Mouse (Mus musculus) kidney, embryonic 15.5 days (tissue): ENCODE measurements around the gene Fat3. TPM values are rescaled to one million over a fixed set of nuclear protein-coding genes. Genes with fewer than 3 reads are reported as not detected.

Source experiments
- ATAC-seq: fragments of 200-750 bp; cut with Nextera tagmentation; replicated peaks from 2 replicates; pipeline ENCODE4 v1.8.0; 2017; ENCODE audit warnings: moderate TSS enrichment; ENCODE audit not compliant: low FRiP score
- H3K27ac ChIP-seq: fragments of 300-500 bp; sonication (generic); 2 replicates; pipeline ENCODE4 v1.5.1; 2015; ENCODE audit warnings: mild to moderate bottlenecking, inconsistent platforms
- H3K27me3 ChIP-seq: fragments of 300-500 bp; sonication (generic); 2 replicates; pipeline ENCODE4 v1.6.1; 2015; ENCODE audit warnings: inconsistent platforms
- H3K36me3 ChIP-seq: fragments of 300-500 bp; sonication (generic); 2 replicates; pipeline ENCODE4 v1.6.1; 2015; ENCODE audit warnings: inconsistent platforms
- H3K4me1 ChIP-seq: fragments of 300-500 bp; sonication (generic); 2 replicates; pipeline ENCODE4 v1.6.1; 2015; ENCODE audit warnings: inconsistent platforms
- H3K4me2 ChIP-seq: fragments of 300-500 bp; sonication (generic); 2 replicates; pipeline ENCODE4 v1.6.1; 2015; ENCODE audit warnings: moderate library complexity, mild to moderate bottlenecking, inconsistent platforms
- H3K4me3 ChIP-seq: fragments of 300-500 bp; sonication (generic); replicated peaks from 2 replicates; pipeline ENCODE4 v1.5.1; 2015; ENCODE audit warnings: mild to moderate bottlenecking, inconsistent platforms
- H3K9ac ChIP-seq: fragments of 300-500 bp; sonication (generic); 2 replicates; pipeline ENCODE4 v1.6.1; 2015; ENCODE audit warnings: mild to moderate bottlenecking, inconsistent platforms
- H3K9me3 ChIP-seq: fragments of 300-500 bp; sonication (generic); replicated peaks from 2 replicates; pipeline ENCODE4 v1.6.1; 2016; ENCODE audit warnings: inconsistent platforms
- WGBS: fragments of 180-500 bp; shearing (Covaris S2); methylation state at CpG from one replicate; pipeline ENCODE4 v1.1.7; 2015; ENCODE audit warnings: mixed read lengths; 5-methylcytosine and 5-hydroxymethylcytosine counted together
- polyA plus RNA-seq: library from polyadenylated mRNA; unstranded; fragments of >200 nt; fragmentation: Nextera tagmentation; extraction: Ambion mirVana; gene quantifications from 2 replicates; pipeline ENCODE4 v1.2.1, GENCODE M21; 2015

Fat3 gene
- polyA plus RNA-seq, 1 experiment from 2014 or later: 3.3 TPM

DNA sequence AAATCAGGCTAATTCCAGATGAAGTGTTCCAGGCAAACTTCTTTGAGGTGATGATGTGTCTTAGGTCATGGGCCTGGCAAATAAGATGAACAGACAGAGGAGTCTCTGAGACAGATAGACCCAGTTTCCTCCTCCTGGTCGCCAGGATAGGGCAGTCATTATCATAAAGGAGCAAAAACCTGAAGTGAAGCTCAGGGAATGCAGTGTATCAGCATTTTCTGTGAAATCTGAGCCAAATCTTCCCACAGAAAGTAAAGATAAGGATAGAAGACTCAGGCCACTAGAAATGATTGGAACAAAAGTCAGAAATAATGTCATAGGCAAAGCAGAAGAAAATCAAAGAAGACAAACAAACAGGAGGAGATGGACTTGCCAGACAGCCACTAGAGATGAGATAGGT lies 287.8 kb downstream of the Fat3 start:
- no peak overlapping the region for H3K4me2 ChIP-seq
- no peaks in the 10 kb centered on the region for H3K9me3 ChIP-seq
- no peaks in the 10 kb centered on the region for H3K36me3 ChIP-seq
- no peak overlapping the region for H3K9ac ChIP-seq
- H3K27ac ChIP-seq: no peak overlapping the region
- H3K4me1 ChIP-seq: peaks cover 27% of the 10 kb centered on the region
- ATAC-seq: no peak
- H3K4me3 ChIP-seq: no peak overlapping the region
- 48% methylated on average over 1 of the region's 1 CpGs for WGBS
- no peaks in the 10 kb centered on the region for H3K27me3 ChIP-seq

DNA sequence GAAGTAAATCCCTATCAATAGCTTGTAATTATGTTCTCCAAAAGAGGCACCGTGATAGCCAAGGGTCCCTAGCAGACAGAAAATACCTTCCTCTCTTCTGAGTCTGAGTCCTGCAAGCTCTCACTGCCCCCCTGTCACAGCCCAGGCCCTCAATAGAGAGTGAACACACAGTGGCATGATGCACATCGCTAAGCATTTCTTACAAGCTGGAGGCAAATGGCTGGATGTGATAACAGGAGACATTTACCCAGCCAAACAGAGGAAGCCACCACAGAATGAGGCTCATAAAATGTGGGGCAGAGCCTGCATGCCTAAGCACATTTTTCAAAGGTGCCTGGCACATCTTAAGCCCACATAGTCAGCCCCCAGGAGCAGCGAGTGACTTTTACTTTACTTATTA lies 288.5 kb downstream of the Fat3 start:
- Histone ChIP-seq H3K9me3 (no peaks in the 10 kb centered on the region), H3K27ac (no peak overlapping the region), H3K4me3 (no peak overlapping the region), H3K36me3 (no peaks in the 10 kb centered on the region), H3K4me1 (peaks cover 27% of the 10 kb centered on the region), H3K9ac (no peak overlapping the region), H3K4me2 (no peak overlapping the region), H3K27me3 (no peaks in the 10 kb centered on the region)
- WGBS: 55% methylated on average over 3 of the region's 3 CpGs
- no peak for ATAC-seq

DNA sequence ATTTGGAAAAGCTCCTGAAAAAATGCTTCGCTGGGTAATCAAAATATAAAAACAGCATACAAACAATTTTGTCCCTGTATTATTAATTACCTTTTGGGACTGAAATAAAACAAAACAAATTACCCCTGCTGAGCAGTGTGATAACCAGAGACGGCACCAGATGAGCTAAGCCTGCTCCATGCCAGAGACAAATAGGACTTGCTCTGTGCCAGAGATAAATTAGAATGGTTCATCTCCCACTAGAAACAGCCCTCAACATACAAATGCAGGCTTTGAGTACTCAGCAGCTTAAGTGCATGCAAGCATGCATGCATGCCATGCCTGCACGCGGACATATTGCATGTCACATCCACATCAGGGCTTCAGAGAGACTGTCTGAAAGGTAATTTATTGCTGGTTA lies 288.9 kb downstream of the Fat3 start:
- Histone ChIP-seq H3K36me3 (no peaks in the 10 kb centered on the region), H3K27ac (no peak overlapping the region), H3K9me3 (no peaks in the 10 kb centered on the region), H3K4me3 (no peak overlapping the region), H3K9ac (no peak overlapping the region), H3K4me2 (no peak overlapping the region), H3K4me1 (peaks cover 27% of the 10 kb centered on the region), H3K27me3 (no peaks in the 10 kb centered on the region)
- ATAC-seq: no peak
- 81% methylated on average over 4 of the region's 4 CpGs for WGBS

DNA sequence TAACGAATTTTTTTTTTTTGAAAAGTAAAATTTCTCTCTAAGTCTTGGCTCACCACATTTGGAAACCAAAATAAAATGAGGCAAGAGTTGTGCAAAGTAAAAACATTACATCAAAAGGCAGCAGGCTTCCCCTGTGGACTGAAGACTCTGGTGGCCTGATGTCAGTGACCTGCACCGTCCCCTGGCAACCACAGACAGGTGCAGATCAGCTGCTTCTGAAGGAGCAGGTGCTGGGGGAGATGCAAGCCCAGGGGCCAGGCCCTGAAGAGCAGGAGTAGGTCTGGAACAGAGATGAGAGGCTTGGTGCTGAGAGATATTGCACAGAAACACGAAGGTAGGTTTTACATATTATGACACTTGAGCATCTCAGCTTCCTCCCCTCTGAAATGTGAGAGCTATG lies 289.6 kb downstream of the Fat3 start:
- Histone ChIP-seq H3K27ac (no peak overlapping the region), H3K9ac (no peak overlapping the region), H3K4me1 (peaks cover 27% of the 10 kb centered on the region), H3K4me3 (no peak overlapping the region), H3K36me3 (no peaks in the 10 kb centered on the region), H3K4me2 (no peak overlapping the region), H3K27me3 (no peaks in the 10 kb centered on the region), H3K9me3 (no peaks in the 10 kb centered on the region)
- 76% methylated on average over 3 of the region's 3 CpGs for WGBS
- no peak for ATAC-seq

DNA sequence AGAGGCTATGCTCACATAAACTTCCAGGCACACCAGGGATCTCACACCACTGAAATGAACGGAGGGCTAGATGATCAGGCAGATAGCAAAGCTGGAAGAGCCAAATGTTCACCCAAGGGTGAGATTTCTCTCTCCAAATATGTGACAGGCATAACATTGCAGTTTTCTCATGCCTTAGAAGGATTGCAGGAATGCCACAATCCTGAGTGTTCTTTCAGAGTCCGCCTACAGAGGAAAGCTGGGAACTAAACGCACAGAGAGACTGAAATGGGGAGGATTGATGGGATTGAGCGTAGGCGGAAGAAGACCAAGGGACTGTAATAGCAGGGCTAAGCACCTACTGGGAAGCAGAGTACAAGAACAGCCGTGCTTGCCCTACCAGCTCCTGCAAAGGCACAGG lies 298.8 kb downstream of the Fat3 start:
- 70% methylated on average over 6 of the region's 6 CpGs for WGBS
- Histone ChIP-seq H3K9ac (no peak overlapping the region), H3K4me1 (no peaks in the 10 kb centered on the region), H3K4me3 (no peak overlapping the region), H3K9me3 (no peaks in the 10 kb centered on the region), H3K4me2 (no peak overlapping the region), H3K27me3 (no peaks in the 10 kb centered on the region), H3K27ac (no peak overlapping the region), H3K36me3 (no peaks in the 10 kb centered on the region)
- no peak for ATAC-seq

DNA sequence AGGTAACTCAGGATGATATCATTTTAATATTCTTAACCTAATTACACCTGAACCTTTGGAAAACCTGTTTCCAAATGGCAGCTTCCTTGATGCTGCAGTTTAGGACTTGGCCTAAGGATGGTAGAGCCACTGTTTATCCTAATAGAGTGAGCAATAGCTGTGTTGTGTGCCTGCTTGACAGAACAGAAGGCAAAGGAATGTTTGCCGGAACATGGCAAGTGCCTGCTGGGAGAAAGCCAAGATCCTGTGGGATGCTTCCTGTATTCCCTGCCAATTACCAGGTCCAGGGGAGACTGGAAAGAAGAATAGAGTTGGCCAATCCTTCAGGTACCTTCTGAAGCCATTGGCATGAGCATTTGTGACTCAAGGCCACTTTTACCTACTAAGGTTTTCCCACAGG lies 300.1 kb downstream of the Fat3 start:
- H3K4me2 ChIP-seq: no peak overlapping the region
- no peak overlapping the region for H3K4me3 ChIP-seq
- H3K4me1 ChIP-seq: no peaks in the 10 kb centered on the region
- H3K9me3 ChIP-seq: no peaks in the 10 kb centered on the region
- 82% methylated on average over 1 of the region's 1 CpGs for WGBS
- no peak for ATAC-seq
- no peaks in the 10 kb centered on the region for H3K36me3 ChIP-seq
- no peak overlapping the region for H3K27ac ChIP-seq
- H3K27me3 ChIP-seq: no peaks in the 10 kb centered on the region
- H3K9ac ChIP-seq: no peak overlapping the region

DNA sequence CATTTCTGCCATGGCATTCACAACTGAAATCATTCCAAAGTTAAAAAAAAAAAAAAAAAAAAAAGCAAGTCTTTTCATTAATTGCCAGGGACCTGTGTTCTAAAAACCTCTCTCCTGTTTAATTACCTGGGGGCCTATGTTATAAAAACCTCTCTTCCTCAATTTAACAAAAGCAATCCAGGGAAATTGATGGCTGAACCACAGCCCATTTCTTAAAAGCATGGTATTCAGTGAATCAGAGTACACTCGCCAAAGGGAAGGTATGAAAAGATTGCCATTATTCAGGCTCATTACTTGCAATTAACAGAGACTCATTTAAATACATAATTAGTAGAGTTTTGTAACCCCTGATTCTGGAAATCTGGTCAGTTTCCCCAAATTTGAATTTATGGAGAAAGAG lies 314.6 kb downstream of the Fat3 start:
- no peak overlapping the region for H3K4me3 ChIP-seq
- H3K27ac ChIP-seq: no peak overlapping the region
- H3K4me2 ChIP-seq: no peak overlapping the region
- no peaks in the 10 kb centered on the region for H3K27me3 ChIP-seq
- H3K9me3 ChIP-seq: no peaks in the 10 kb centered on the region
- H3K4me1 ChIP-seq: no peaks in the 10 kb centered on the region; the same call in 1 of the 2 replicates
- no peak for ATAC-seq
- WGBS: 87% methylated on average over 1 of the region's 1 CpGs
- no peaks in the 10 kb centered on the region for H3K36me3 ChIP-seq
- no peak overlapping the region for H3K9ac ChIP-seq

DNA sequence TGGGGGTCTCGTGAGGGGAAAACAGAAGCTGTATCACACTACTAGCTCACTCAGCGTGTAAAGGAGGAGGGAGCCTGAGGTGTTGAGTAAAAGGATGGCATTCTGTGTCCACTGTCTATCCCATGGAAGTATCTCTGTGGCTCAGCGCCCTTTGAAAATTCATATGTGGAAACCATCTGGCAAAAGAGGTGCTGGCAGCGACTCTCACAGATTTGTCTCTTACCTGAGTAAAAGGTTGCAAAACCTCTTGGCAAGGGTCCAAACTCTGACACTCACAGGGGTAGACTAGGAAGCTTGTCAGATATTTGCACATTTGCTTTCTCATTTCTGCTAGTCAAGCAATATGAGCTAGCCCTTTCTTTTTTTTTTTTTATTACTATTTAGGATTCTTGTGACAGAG lies 331.8 kb downstream of the Fat3 start:
- WGBS: 82% methylated on average over 4 of the region's 4 CpGs
- H3K9ac ChIP-seq: no peak overlapping the region
- H3K36me3 ChIP-seq: no peaks in the 10 kb centered on the region
- H3K9me3 ChIP-seq: no peaks in the 10 kb centered on the region
- no peak overlapping the region for H3K27ac ChIP-seq
- no peak for ATAC-seq
- H3K4me2 ChIP-seq: no peak overlapping the region
- H3K27me3 ChIP-seq: no peaks in the 10 kb centered on the region
- H3K4me1 ChIP-seq: no peaks in the 10 kb centered on the region
- no peak overlapping the region for H3K4me3 ChIP-seq

DNA sequence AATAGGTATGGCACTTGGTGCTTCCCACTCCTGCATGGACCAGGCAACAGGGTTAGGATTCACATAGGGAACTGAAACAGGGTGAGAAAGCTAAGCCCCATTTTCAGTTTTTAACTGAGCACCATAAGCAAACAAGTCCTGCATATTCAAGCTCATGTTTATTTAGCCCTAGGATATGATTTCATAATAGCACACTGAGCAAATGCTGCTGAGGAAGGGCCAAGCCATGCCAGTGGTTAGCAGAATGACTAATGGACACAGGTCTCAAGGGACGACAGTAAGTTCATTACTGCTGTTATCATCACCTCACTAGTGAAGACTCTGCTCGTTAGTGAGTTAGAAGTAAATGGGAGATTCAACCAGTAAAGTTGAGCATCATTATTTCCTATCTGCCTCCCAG lies 333.0 kb downstream of the Fat3 start:
- Histone ChIP-seq H3K9me3 (no peaks in the 10 kb centered on the region), H3K36me3 (no peaks in the 10 kb centered on the region), H3K9ac (no peak overlapping the region), H3K27ac (no peak overlapping the region), H3K4me3 (no peak overlapping the region), H3K4me2 (no peak overlapping the region), H3K27me3 (no peaks in the 10 kb centered on the region), H3K4me1 (no peaks in the 10 kb centered on the region)
- no peak for ATAC-seq
- 55% methylated on average over 2 of the region's 2 CpGs for WGBS

DNA sequence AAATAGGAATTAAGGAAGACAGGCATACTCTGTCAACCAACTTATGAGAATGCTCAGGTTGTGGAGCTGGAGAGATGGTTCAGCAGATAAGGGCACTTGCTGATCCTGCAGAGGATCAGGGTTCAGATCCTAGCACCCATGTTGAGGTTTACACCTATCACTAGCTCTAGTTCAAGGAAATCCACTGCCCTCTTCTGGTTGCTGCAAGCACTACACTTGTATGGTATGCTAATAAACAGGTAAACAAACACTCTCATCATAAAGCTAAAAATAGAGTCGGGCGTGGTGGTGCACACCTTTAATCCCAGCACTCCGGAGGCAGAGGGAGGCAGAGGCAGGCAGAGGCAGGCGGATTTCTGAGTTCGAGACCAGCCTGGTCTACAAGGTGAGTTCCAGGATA lies 341.7 kb downstream of the Fat3 start:
- no peak overlapping the region for H3K27ac ChIP-seq
- H3K4me1 ChIP-seq: no peaks in the 10 kb centered on the region
- H3K36me3 ChIP-seq: no peaks in the 10 kb centered on the region
- H3K9ac ChIP-seq: no peak overlapping the region
- WGBS: 96% methylated on average over 5 of the region's 5 CpGs
- no peak overlapping the region for H3K4me3 ChIP-seq
- no peaks in the 10 kb centered on the region for H3K27me3 ChIP-seq
- H3K4me2 ChIP-seq: no peak overlapping the region
- H3K9me3 ChIP-seq: no peaks in the 10 kb centered on the region
- ATAC-seq: no peak

DNA sequence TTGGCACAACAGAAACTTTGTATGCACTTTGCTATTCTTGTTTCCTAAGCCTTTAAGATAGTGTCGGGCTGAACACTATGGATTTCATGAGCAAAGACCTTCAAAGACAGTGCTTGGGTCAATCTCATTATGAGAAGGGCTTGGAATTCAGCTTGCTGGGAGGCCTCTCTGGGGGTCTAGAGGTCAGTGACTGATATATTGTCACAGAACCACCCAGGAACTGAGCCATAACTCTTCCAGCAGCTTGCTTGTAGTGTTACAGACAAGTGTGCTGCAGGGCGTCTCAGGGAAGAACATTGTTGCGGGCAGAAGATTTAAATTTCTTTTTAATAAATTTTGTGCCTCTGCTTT lies 347.5 kb downstream of the Fat3 start:
- WGBS: 20% methylated on average over 3 of the region's 3 CpGs
- Histone ChIP-seq H3K4me3 (no peak overlapping the region), H3K9ac (no peak overlapping the region), H3K4me1 (peaks cover 11% of the 10 kb centered on the region), H3K36me3 (no peaks in the 10 kb centered on the region), H3K4me2 (no peak overlapping the region), H3K27me3 (no peaks in the 10 kb centered on the region), H3K9me3 (no peaks in the 10 kb centered on the region), H3K27ac (peak overlapping the region; percentile 57)
- peak; percentile 79 for ATAC-seq

DNA sequence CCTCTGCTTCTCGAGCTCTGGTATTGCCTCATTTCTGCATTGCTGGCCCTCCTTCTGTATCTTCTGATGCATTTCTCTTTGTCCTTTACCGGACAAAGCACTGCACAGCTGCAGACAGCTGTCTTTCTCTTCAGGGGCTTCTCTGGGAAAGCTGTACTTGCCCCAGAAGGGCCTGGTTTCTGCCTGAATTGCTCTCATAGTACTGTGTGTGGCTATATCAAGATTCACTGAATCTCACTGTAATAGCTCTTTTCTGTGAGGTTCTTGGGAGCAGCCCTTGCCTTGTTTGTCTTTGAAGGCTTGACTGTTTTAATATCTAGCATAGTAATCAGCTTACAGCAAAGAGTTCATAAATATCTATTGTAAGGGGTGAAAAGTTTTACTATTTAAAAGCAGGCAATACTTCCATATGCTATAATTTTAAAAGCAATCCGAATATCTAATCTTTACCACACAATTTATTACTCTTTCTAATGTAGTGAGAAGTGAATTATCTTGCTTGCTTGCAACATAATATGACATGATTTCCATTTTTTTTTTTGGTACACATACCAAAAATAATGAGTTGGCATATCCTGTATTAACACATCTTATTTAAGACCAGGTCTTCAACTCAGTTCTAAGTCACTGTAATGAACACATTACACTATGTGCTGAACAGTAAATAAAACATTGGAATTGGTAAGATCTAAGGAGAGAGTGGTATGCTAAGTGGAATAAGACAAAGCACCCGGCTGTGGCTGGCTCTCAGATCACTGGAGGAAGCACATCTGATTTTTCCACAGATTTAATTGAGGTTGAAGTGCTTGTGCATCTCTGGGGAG lies 348.1 kb downstream of the Fat3 start:
- H3K9me3 ChIP-seq: no peaks in the 10 kb centered on the region
- peak overlapping the region; percentile 68 for H3K27ac ChIP-seq
- H3K36me3 ChIP-seq: no peaks in the 10 kb centered on the region
- peaks cover 11% of the 10 kb centered on the region for H3K4me1 ChIP-seq
- H3K9ac ChIP-seq: no peak overlapping the region
- H3K4me3 ChIP-seq: no peak overlapping the region
- 35% methylated on average over 4 of the region's 4 CpGs for WGBS
- H3K27me3 ChIP-seq: no peaks in the 10 kb centered on the region
- ATAC-seq: peak; percentile 75; the same call in 1 of the 2 replicates
- no peak overlapping the region for H3K4me2 ChIP-seq

DNA sequence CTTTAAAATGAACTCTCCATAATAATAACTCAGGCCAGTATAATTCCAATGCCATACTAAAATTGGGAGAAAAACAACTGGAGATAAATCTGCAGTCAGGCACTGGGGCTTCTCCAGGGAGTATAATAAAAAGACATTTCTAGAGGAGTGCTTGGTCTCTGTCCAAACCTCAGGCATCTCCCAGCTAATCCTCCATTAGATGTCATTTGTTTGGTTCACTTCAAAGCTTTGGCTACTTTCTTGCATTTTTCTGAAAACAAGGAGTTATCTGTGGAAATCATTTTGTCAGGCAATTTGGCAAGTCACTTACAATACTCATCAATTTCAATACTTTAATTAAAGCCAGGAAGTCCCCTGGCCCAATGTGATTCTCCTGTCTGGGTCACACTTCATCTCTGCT lies 351.0 kb downstream of the Fat3 start:
- Histone ChIP-seq H3K9ac (no peak overlapping the region), H3K4me1 (peaks cover 11% of the 10 kb centered on the region), H3K4me3 (no peak overlapping the region), H3K36me3 (no peaks in the 10 kb centered on the region), H3K4me2 (no peak overlapping the region), H3K27ac (no peak overlapping the region), H3K9me3 (no peaks in the 10 kb centered on the region), H3K27me3 (no peaks in the 10 kb centered on the region)
- ATAC-seq: no peak
